Mouse (Mus musculus) small intestine, adult 2 months (tissue): ENCODE measurements around the gene Wdr19.

ENCODE experiments used
- CTCF ChIP-seq: fragments of 200-500 bp; IDR thresholded peaks from 2 replicates; pipeline ENCODE4 v1.5.1; 2012; ENCODE audit warnings: low read depth, mild to moderate bottlenecking, control low read depth, inconsistent platforms, low read length, moderate library complexity, mixed read lengths; ENCODE audit not compliant: insufficient replicate concordance, insufficient read length; ENCODE audit errors: extremely low read depth
- POLR2A ChIP-seq: fragments of 200-500 bp; IDR thresholded peaks from 2 replicates; pipeline ENCODE4 v1.6.1; 2012; ENCODE audit warnings: low read depth, mild to moderate bottlenecking, control low read depth, inconsistent platforms, low read length, moderate library complexity

DNA sequence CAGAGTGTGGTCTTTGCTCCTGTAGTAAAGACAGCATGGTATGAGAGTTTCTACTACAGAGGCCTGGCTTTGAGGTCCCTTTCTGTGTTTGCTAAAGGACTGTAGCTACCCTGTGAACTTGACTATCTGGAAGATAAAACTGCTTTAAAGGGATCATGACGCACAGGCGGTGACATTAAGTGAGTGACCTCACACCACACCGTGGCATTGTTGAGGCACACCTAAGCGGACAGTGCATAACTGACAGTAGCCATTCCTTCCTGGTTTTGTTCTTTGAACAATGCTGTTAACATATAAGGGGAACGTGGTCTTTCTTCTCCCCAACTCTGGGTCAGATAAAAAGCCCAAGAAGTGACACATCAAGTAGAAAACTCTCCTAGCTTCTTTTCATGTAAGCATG is 24.6 kb downstream of the Wdr19 start:
- TF ChIP-seq POLR2A (no peak), CTCF (no peak)
